Mouse (Mus musculus): ENCODE results near the gene Hist2h2aa1. TPM values are rescaled to one million over a fixed set of nuclear protein-coding genes. Genes with fewer than 3 reads are reported as not detected.
A peak's percentile ranks its signal among the peaks of the same experiment; 100 is the strongest.
"Not testable (repeated sequence)": the region's sequence is repeated elsewhere in the genome, so short reads cannot be mapped to it uniquely, and the experiment has no call there.

Hist2h2aa1 gene
- total RNA-seq, 2 experiments from 2014 or later, result 2.8 to 4.7 TPM

- DNase-seq (ENCODE audit: low spot score), result no peak
Measured at GRCm38 (mm10) chr3:96277428-96277799, 32.1 kb downstream of the Hist2h2aa1 start.

GRCm38 (mm10) chr3:96277800-96278624, 32.7 kb downstream of the Hist2h2aa1 start:
- DNase-seq (ENCODE audit: low spot score), result peak; percentile 91

GRCm38 (mm10) chr3:96280660-96281059, 35.4 kb downstream of the Hist2h2aa1 start:
- no peak for DNase-seq (ENCODE audit: low spot score)

- DNase-seq (ENCODE audit: low spot score), result no peak
Measured at GRCm38 (mm10) chr3:96284457-96284856, 39.2 kb downstream of the Hist2h2aa1 start.

GRCm38 (mm10) chr3:96287334-96287733, 42.0 kb downstream of the Hist2h2aa1 start:
- not testable (repeated sequence) for DNase-seq (ENCODE audit: low spot score)

- no peak for DNase-seq (ENCODE audit: low spot score)
Measured at GRCm38 (mm10) chr3:96289201-96289600, 43.9 kb downstream of the Hist2h2aa1 start.

- DNase-seq (ENCODE audit: low spot score), result not testable (repeated sequence)
Measured at GRCm38 (mm10) chr3:96290727-96291126, 45.4 kb downstream of the Hist2h2aa1 start.

- no peak for DNase-seq (ENCODE audit: low spot score)
Measured at GRCm38 (mm10) chr3:96292641-96293040, 47.3 kb downstream of the Hist2h2aa1 start.

GRCm38 (mm10) chr3:96293368-96293767, 48.1 kb downstream of the Hist2h2aa1 start:
- no peak for DNase-seq (ENCODE audit: low spot score)

- DNase-seq (ENCODE audit: low spot score), result no peak
Measured at GRCm38 (mm10) chr3:96293787-96294186, 48.5 kb downstream of the Hist2h2aa1 start, which contains the start of gene Fcgr1. Gene Fcgr1, minus strand, starts transcription at chr3:96293969.

Small RNA genes within 50 kb of the gene (microRNA-seq; reads per million reads assigned to microRNA genes)
- gene Gm44492, result not detected
- gene Gm47311, result not detected
- not detected for gene Gm47313

Other genes with a start within 250 kb of the Hist2h2aa1 start
- 10 to 100 TPM; 13.9 to 22.0 TPM for gene Plekho1, start 249.5 kb upstream of the Hist2h2aa1 start, total RNA-seq (2021)
- gene Vps45, start 187.0 kb upstream of the Hist2h2aa1 start, total RNA-seq (2021), result 10 to 100 TPM; 19.6 to 19.8 TPM
- gene Otud7b, start 141.0 kb upstream of the Hist2h2aa1 start, total RNA-seq (2021), result 10 to 100 TPM; 57.4 to 58.2 TPM
- 1 to 10 TPM; 2.0 to 3.1 TPM for gene Mtmr11, start 83.5 kb upstream of the Hist2h2aa1 start, total RNA-seq (2021)
- 10 to 100 TPM; 12.1 to 14.4 TPM for gene Sf3b4, start 73.2 kb upstream of the Hist2h2aa1 start, total RNA-seq (2021)
- under 1 TPM; 0.17 to 0.21 TPM for gene Sv2a, start 64.3 kb upstream of the Hist2h2aa1 start, total RNA-seq (2021)
- 10 to 100 TPM; 27.8 to 31.6 TPM for gene Bola1, start 25.8 kb upstream of the Hist2h2aa1 start, total RNA-seq (2021)
- 1 to 10 TPM in 1 of 2 experiments, under 1 TPM in 1; 0.62 to 1.8 TPM for gene Hist2h2ab, start 25.6 kb upstream of the Hist2h2aa1 start, total RNA-seq (2021)
- 10 to 100 TPM in 1 of 2 experiments, 1 to 10 TPM in 1; 6.7 to 12.5 TPM for gene Hist2h2ac, start 24.6 kb upstream of the Hist2h2aa1 start, total RNA-seq (2021)
- gene Hist2h2be, start 24.4 kb upstream of the Hist2h2aa1 start, total RNA-seq (2021), result 1 to 10 TPM; 4.2 to 6.2 TPM
- 1 to 10 TPM; 4.7 to 4.9 TPM for gene Hist2h3c2, start 6.4 kb upstream of the Hist2h2aa1 start, total RNA-seq (2021)
- gene Hist2h2aa2, start 5.2 kb upstream of the Hist2h2aa1 start, total RNA-seq (2021), result 100 to 1,000 TPM; 170 to 186 TPM
- not detected for gene Hist2h3c1, start 1.2 kb downstream of the Hist2h2aa1 start, total RNA-seq (2021)
- 1 to 10 TPM; 4.6 to 7.8 TPM for gene Hist2h4, start 17.8 kb downstream of the Hist2h2aa1 start, total RNA-seq (2021)
- 10 to 100 TPM; 14.0 to 16.9 TPM for gene Hist2h3b, start 23.2 kb downstream of the Hist2h2aa1 start, total RNA-seq (2021)
- 10 to 100 TPM; 15.3 to 27.5 TPM for gene Hist2h2bb, start 24.3 kb downstream of the Hist2h2aa1 start, total RNA-seq (2021)
- gene Fcgr1, start 48.5 kb downstream of the Hist2h2aa1 start, total RNA-seq (2021), result under 1 TPM in 1 of 2 experiments, not detected in 1; 0.14 TPM
- not detected for gene BC107364, start 206.8 kb downstream of the Hist2h2aa1 start, total RNA-seq (2021)

Data from gastrocnemius, adult 18-20 months (tissue).